Mouse (Mus musculus) 3134 (cell line): ENCODE data around the gene Lcn2.

Source experiments
- DNase-seq: peaks from one replicate; pipeline ENCODE4 v3.0.0-alpha.2; 2011; ENCODE audit warnings: low spot score; ENCODE audit not compliant: insufficient read length; ENCODE audit errors: extremely low read depth

The Lcn2 gene

DNA sequence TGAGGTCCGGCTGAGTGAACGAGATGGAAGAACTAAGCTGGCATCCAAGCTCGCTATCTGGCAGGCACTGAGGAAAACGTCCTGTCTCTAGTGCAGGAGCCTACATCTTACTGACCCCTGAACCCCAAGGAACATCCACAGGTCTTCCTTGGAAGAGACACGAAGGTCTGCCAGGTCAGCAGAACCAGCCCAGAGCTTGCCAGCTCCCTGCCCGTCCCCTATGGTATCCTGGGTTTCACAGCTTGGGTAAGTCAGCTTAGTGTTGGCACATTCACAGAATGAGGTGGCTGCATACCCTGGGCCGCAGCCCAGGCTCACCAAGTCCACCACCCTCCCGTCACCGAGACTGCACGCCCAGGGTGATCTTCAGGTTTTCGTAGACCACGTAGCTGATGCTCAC is 27.7 kb upstream of the Lcn2 start:
- no peak for DNase-seq

DNA sequence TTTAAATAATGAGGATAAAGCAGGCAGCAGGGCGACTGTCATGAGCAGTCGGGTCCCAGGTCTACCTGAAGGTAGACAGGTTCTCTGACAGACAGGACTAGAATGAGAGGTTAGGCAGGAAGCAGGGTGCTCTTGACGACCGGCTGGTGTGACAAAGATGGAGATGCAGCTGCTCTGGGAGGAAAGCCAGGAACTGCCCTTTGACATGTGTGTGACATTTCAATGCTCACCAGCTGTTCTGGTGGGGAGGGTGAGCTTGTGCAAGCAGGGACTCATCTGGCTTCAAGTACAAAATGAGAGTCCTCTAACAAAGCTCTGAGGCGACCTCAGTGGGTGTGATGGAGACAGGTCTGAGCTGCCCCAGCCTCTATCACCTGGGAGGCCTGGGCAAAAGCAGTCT is 25.9 kb upstream of the Lcn2 start:
- no peak for DNase-seq

DNA sequence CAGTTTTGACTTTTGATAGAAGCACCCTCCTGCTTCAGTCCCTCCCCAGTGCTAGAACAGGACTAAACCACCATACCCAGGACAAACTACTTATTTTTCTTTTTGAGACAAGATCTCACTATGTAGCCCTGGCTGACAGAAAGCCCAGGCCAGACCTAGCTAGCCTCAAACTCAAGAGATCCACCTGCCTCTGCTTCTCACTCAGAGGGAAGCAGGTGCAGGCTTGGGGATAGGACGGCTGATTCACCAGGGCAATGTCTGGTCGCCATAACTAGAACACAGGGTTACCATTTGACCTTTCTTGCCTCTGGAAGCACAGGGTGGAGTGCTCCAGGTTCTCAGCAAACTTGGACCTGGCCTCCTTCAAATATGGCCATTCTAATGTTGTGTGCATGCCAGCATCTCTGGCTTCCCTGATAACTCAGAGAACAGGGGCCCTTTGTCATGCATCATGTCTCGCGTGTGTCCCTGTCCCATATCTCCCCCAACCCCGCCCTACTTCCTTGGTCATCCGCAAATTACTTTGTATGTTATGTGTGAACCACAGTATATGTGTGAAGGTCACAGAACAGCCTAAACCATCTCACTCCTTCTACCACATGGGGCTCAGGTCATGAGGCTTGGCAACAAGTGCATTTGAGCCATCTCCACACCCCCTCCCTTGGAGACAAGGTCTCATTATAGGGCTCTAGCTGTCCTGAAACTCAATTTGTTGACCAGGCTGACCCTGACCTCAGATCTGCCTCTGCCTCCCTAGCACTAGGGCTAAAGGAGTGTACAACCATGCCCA is 24.9 kb upstream of the Lcn2 start:
- DNase-seq, result no peak

DNA sequence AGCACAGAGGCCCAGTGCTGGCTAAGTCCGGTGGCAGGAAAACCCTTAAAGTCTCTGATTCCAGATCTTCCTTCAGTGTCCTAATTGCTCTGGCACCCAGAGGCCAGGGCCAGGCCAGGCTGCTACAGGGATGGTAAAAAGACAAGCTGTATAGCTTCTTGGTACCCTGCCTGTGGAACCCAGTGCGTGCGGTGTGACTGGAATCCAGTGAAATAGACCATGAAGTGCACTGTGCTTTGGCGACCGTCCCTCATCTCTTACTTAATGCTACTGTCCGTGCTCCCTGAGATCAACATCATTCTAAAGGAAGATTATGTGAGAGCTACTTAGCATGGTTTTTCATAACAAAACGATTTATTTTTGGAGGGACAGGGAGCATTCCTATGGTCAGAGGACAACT is 23.4 kb upstream of the Lcn2 start:
- no peak for DNase-seq

DNA sequence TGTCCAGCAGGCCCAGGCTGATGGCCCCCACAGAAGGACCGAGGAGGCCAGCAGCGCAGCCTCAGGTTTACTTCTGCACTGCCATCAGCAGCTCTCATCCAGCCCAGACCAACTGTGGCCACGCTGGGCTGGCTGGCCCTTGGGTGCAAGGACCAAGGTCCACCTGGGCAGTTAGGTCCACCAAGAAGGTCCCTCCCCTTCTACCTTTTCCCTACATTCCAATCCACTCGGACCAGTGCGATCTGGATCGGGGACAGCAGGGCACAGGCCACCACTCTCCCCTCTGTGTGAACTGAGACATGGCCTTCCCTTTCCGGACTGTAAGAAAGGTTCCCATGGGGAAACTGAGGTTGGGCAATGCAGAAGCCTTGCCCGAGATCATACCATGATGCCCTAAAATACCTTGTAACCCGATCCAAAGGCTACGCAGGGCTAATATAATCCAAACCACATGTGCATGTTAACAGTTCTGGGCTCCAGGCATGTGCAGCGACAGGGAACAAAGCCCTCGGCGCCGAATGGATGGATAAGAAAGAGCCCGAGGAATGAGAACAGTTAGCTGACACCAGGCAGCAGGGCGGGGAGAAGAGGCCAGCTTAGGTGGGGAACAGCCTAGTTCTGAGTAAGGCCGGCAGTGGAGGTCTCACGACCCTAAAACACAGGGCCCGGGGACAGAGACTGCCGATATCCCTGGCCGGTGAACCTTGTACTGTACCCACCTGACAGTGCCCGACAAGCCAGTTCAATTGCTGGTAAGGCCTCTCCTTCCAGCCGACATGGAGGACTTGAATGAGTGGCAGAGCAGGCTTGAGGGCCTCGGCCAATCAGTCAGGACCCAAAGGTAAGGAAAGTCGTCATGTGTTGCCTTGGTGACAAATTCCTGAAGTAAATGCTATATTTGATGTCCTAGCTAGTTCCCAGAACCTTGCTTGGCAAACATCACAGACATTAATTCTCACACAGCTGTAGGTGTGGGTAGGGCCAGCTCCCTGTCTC is 20.7 kb upstream of the Lcn2 start:
- no peak for DNase-seq

DNA sequence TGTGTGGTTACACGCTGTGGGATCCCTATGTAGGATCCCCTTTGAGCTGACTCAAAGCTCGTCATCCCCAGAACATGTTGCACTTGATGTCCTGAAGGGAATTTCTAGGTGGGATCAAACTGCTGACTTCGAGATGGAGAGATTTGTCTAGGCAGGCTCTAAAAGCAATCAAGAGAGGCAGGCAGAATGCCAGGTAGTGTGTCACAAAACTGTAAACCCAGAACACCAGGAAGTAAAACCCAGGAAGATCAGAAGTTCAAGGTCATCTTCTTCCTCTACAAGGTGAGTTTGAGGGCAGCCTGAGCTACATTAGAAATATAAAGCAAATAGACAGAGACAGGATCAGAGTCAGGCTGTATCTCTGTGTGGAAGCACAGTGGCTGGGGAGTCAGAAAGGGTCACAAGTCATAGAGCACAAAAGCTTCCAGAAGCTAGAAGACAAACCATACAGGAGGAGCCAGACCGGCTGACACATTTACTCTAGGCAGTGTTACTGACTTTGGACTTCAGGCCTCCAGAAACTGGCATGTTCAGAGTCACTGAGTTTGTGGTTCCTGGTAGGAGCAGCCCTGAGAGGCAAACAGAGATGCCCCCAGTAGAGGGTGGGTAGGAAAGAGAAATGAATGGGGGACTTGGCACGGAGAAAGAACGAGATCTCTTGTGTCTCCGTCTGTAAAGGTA is 19.2 kb upstream of the Lcn2 start:
- DNase-seq, result no peak

DNA sequence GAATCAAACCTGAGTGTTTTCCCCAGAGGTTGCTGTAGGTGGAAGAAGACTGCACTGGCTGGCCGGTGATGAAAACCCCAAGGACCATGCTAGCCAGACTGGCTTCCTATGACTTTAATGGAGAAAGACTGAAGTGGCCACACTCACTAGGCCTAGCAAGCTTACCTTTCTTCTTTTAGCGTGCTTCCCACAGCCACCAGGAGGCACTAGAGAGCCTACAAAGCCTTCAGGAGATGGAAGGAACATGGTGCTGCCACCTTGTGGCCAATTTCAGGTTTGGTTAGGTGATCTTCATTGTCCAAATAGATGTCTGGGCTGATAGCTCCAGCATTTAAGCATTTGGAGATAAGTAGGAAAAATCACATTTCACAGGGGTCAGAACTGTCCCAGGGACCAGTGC is 16.6 kb upstream of the Lcn2 start:
- peak; percentile 44 for DNase-seq

DNA sequence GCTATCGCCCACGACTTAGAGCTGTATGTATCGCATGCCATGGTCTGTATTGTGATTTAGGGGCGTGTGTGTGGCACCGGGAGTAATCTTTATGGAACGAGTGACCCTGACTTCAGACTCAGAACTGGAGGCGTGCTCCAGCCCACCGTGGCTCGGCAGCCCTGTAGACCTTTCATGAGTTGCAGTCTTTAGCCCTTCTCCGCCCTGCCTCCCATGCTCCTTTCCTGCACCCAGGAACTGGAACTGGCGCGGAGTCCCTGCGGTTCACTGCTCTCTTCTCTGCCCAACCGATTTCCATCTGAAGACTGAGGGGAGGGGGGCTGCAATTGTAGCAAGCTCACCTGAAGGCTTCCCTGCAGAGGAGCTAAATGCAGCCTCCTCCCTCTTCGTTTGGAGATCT is 8.6 kb upstream of the Lcn2 start:
- DNase-seq, result no peak

DNA sequence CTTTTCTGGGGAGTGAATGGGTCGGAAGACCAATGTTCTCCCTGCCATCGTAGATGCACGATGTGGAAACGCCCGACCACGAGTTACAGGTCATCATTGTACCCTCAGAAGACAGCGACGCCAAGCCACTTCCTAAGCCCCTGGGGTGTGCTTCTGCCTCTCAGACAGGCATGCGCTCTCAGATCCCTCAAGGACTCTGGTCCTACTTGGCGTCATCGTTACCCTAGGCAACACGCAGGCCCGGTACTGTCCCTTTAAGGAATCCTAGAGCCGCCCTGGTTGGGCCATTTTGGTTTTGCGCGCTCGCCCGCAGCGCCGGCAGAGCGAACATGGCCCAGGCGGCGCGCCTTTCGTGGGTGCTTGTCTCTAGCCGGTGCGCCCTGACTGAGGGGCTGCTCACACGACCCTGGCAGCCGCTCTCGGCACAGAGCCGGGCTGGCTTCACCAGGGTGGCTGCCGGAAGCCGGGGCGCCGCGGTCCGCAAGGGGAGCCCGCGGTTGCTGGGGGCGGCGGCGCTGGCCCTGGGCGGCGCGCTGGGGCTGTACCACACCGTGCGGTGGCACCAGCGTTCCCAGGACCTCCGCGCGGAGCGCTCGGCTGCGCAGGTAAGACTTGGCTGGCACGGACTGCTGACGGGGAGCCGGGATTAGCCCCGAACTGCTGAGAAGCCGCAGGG is 8.0 kb upstream of the Lcn2 start:
- DNase-seq, result peak; percentile 89

DNA sequence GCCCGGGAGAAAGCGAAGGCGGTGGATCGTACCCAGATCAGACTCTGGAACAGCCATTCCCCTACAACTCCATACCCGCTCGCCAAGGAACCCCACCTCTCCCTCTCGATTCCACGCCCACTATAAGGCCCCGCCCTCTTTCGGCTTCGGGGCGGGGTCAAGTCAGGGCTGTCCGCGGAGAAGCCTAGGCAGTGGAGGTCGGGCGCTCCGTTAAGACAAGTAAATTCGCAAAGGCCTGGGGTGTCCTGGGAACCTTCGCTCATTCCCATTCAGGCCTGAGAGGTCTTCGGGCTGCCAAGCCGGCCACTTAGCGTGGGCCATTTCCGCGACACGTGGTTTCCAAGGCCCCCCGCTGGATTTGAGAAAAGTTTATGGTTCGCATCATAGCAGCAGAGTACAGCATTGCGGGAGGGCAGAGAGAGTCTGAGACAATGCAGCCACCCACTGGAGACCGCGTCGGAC is 7.5 kb upstream of the Lcn2 start, which contains the start of gene Ptges2:
Gene Ptges2, plus strand, starts transcription at position 413 of the 462 bp plus-strand sequence.
- peak; percentile 92 for DNase-seq

DNA sequence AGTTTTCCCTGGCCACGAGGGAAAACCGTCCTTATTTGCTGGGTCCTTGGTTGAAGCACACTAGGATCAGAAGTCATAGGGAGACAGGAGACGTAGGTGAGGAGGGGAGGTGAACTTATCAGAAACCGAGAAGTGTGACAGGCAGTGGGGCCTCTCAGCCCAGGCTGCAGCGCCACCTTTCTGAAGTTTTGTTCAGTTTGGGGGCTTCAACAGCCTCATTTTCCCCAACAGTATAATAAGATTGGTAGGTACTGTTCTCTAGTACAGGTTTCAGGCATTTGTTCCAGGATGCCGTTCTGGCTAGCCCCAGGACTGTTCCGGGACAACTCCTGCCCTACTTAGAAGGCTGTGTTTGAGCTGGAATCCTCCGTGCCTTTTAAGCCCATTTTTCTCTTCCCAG is 6.9 kb upstream of the Lcn2 start:
- DNase-seq, result no peak

DNA sequence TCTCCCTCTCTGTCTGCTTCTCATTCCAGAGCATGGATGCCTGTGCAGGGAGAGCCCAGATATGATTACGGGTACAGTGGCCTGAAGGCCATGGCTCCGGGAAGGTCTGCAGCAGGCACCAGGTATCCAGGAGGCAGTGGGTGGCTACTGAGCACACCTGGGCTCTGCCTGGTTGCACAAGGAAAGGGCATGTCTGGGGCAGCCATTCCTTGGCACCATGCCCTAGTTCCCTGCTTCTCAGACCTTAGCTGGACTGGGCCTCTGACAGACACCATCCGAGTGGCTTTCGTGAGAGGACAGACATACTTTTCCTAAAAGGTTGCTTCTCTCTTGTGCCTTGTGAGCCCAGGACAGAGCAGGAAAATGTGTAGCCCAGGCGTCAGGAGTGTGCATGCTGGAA is 4.0 kb upstream of the Lcn2 start:
- DNase-seq, result no peak

DNA sequence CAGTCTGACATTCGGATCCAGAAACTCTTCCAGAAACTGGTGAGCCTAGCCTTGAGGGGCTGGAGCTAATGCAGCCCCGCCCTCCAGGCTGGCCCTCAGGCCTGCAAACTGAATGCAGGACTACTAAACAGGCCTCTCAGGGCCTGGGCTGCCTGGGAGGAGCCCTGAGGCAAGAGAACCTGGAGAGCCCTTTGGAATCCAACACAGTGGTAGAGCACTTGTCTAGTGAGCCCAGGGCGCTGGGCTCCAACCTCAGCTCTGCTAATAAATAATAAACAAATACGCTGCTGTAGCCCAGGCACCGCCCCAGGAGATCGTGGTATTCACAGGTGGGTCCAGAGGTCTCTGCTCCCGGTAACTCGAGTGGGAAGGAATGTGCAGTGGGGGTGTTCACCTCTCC is 2.8 kb upstream of the Lcn2 start:
- no peak for DNase-seq

DNA sequence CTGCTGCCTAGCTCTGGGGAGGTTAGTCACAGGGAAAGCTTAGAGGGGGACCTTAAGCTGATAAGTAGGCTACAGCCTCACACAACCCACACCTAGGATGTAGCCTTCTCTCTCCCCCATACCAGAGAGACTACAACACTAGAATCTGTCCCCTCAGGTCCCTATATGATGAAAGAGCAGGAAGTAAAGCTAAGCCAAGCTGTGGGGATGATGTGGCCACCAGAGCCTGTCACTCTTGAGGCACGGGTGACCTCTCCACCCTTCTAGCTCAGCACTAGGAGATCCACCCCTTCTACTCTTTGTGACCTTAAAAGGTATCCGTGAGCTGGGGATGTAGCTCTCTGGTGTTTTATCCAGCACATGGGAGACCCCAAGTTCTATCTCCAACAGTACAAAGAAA is 1.1 kb upstream of the Lcn2 start:
- DNase-seq, result no peak

DNA sequence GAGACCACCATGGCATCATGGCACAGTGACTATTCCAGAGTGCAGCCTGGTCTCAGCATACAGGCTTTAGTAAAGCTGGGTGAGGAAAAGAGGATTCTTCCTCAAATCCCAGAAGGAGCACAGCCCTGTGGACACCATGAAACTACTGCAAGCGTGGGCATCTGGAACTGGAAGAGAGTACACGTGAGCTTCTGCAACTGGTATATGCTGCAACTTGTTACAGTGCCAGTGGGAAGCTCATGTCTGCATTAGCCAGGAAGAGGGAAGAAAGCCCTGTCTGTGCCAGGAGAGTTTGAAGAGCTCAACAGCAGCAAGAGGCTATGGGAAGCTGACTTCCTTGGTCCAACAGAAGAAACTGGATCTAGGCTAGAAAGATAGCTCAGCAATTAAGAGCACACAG is 5.4 kb downstream of the Lcn2 start:
- no peak for DNase-seq

DNA sequence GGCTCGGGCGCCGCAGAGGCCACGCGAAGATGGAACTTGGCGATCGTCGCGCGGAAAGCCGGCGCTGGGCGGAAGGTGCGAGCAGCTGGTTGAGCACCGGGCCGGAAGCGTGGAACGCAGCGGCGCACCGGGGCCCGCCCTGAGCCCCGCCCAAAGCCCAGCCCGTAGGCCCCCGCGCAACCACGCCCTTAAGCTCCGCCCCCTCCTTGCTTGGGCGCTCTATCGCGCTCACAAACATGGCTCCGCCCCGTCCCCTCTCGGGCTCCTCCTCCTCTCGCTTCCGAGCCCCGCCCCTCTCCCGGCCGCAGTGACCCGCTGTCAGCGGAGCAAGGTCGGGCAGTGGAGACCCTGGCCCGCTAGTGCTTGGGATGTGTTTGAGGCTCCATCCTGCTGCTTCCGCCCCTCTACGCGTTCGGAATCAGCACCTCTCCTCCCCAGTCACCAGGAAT is 6.3 kb downstream of the Lcn2 start, which contains the start of gene 1110008P14Rik:
Gene 1110008P14Rik, minus strand, starts transcription at position 164 of the 449 bp plus-strand sequence.
- peak; percentile 92 for DNase-seq

DNA sequence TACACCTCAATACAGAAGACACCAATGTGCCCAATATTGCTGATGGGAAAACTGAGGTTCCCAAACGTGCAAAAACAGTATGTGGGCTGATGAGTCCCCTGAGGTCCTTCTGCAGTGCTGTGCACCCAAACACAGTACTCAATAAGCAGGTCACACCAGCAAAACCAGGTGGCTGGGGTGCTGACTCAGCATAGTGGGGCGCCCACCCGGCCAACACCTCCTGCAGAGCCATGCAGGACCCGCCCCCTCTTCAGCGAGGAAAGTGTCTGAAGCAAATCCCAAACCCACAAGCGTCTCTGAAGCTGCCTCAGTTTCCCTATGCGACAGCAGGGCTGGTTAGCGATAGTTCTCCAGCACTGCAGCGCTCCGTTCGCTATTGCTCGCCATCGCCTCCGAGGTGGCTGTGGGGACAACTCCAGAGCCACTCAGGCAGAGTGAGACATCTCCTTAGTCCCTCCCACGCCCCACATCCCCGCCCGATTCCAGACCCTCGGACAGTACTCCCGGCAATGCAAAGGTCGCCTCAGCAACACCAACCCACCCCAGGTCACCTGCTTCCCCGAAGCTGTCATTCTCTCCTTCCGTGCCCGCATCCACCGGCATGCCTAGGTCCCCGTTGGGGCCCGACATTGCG is 6.8 kb downstream of the Lcn2 start:
- DNase-seq, result no peak

DNA sequence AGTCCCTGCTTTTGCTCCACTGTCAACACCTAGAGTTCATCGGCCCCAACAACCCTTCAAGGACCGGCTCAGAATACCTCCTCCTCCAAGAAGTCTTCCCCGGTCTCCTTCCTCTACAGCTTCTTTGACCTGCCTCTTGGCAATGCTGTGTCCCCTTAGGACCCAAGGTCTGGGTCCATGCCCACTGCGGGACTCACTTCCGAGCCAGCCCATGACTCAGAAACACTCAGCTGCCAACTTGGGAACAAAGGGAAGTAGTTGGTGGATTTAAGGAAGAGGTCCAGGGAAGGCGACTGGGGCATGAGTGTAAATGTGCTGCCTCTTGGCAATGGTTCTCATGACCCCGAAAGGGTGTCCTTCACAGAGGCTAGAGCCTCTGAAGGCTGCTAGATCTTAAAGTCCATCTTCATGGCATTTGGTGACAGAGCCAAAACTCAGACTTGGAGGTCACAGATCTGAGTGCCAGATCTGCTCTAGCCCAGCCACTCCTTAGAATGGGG is 8.0 kb downstream of the Lcn2 start:
- DNase-seq, result peak; percentile 78

DNA sequence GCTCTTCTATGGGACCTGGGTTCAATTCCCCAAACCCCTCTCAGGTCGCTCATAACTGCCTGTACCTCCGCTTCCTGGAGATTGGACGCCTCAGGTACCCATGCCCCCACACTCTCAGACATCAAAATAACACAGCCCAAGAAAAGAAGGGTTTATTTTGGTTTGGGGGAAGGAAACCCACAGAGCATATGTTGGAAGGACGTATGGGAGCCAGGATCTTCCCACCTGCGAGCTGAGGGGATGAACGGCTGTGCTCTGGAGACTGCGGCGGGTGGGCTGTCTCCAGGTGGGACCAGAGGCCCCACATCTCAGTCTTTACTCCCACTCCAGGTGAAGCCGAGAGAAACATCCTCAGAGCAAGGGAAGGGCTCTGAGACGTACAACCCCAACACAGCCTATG is 11.1 kb downstream of the Lcn2 start:
- DNase-seq, result no peak
